Mouse (Mus musculus) cortical plate, adult 2 months (tissue): Measurements from ENCODE around the gene Ttc26.

ENCODE experiments used
- CTCF ChIP-seq: fragments of 200-500 bp; IDR thresholded peaks from 2 replicates; pipeline ENCODE4 v1.5.1; 2011; ENCODE audit warnings: mild to moderate bottlenecking, control low read depth, low read length; ENCODE audit not compliant: insufficient read depth; ENCODE audit errors: extremely low read depth
- POLR2A ChIP-seq: fragments of 200-500 bp; IDR thresholded peaks from 2 replicates; pipeline ENCODE4 v1.6.1; 2011; ENCODE audit warnings: mild to moderate bottlenecking, low read length, control low read depth; ENCODE audit not compliant: insufficient read depth; ENCODE audit errors: extremely low read depth

DNA sequence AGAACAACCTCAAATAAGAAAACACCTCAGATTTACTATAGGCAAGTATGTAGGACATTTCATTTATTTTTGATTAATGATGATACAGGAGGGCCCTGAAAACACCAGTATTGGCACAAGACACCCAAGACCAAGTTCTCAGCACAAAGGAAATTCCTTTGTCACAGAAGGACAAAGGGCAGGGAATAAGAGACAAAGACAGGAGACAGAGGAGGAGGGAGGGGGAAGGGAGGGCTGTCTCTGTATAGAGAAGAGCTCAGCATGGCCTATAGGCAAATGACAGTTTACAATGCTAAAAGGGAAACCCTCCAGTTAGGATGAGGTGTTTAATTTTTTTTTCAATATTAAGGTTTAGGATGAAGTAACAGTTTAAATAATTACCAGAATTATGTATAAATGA, 17.1 kb upstream of the Ttc26 start:
- TF ChIP-seq CTCF = no peak
- no peak for TF ChIP-seq POLR2A
